24 mouse cellular contexts compared by ENCODE assay signal in genomic region chr1:87792438-87793137, GRCm38 (mm10). TPM values are rescaled to one million over a fixed set of nuclear protein-coding genes. Genes with fewer than 3 reads are reported as not detected.
DNase-seq lines count a peak whose midpoint lies in the region; ATAC-seq and TF ChIP-seq lines count a peak whose summit lies in the region.
"Had no signal": no experiment of that assay in that cellular context is flagged by ENCODE, and none has a peak within 500 bp of the region (broad histone marks: within the 10 kb centered on the region; RNA-seq: fewer than 3 reads in every experiment).

No protein-coding gene starts in this region.

- peak; percentile 18; the same call in 1 of the 2 replicates for ATAC-seq in frontal cortex, adult (ENCODE audit: low TSS enrichment)
- peak; percentile 23 for ATAC-seq in Patski
- ATAC-seq: forebrain, postnatal 0 days; hindbrain, postnatal 0 days; intestine, embryonic 16.5 days; liver, embryonic 12.5 days had no signal

- POLR2A ChIA-PET in Patski (lab: Charles Lee): no interaction called here

- CTCF ChIA-PET in Patski (lab: Charles Lee): interaction anchor here (1.0 to 2.0 kb wide), 2 partner anchors 9 to 25 kb away, joined by 3 to 4 read pairs; no protein-coding TSS in a partner anchor

- H3K79me2 ChIP-seq in macrophage (ENCODE audit: inconsistent target): no peaks in the 10 kb centered on the region; the same call in 1 of the 2 replicates

- H3K27me3 ChIP-seq in Patski: no peaks in the 10 kb centered on the region
- H3K27me3 ChIP-seq: heart, embryonic 12.5 days; kidney, embryonic 15.5 days; liver, embryonic 12.5 days; midbrain, embryonic 12.5 days had no signal

- peak overlapping the region; percentile 75 for H3K27ac ChIP-seq in macrophage
- H3K27ac ChIP-seq: embryonic facial prominence, embryonic 10.5 days; forebrain, embryonic 10.5 days; hindbrain, postnatal 0 days; kidney, embryonic 15.5 days; liver, embryonic 12.5 days; midbrain, embryonic 12.5 days had no signal

- peaks cover 43% of the 10 kb centered on the region for H3K36me3 ChIP-seq in macrophage (ENCODE audit: inconsistent target)

- WGBS in macrophage (ENCODE audit: missing documents): 48% methylated on average over 4 of the region's 4 CpGs

- in situ Hi-C loops in Patski (cut with MboI; ENCODE audit: low pct_unique_long_range_greater_than_20kb): no loop called here

- H3K4me3 ChIP-seq in macrophage (ENCODE audit: inconsistent target): no peak overlapping the region
- H3K4me3 ChIP-seq: embryonic facial prominence, embryonic 10.5 days; forebrain, embryonic 10.5 days; heart, embryonic 12.5 days; kidney, embryonic 15.5 days; liver, embryonic 12.5 days; midbrain, embryonic 12.5 days had no signal

- no peak for TF ChIP-seq CTCF in Patski (IDR thresholded peaks at IDR 0.05)

- no peak for DNase-seq in frontal cortex, postnatal 14 days (ENCODE audit: low spot score in 2 of 2)
- DNase-seq in right cerebral cortex, adult 18-20 months: peak; percentile 19
- no peak for DNase-seq in right cerebral cortex, postnatal 4 days
- DNase-seq in Patski (ENCODE audit: low read depth, low spot score): peak; percentile 58
- no peak for DNase-seq in right cerebral cortex, adult 2 months (ENCODE audit: low spot score in 2 of 2)
- DNase-seq in heart, adult 18-20 months: no peak
- DNase-seq: cerebellum, adult 9-10 months; forebrain, postnatal 0 days; gastrocnemius, postnatal 36 days; heart, postnatal 14 days; lung, adult 18-20 months; lung, postnatal 10 days; right cerebral cortex, postnatal 14 days; spleen, adult 18-20 months had no signal

RNA-seq across cellular contexts. Expression of gene Sag, which starts 10.9 kb away (rescaled TPM):
- 0.19 TPM for polyA plus RNA-seq in Patski (2021)
- 10 to 100 TPM in 16 of 26 experiments, 1 to 10 TPM in 9, under 1 TPM in 1; 0.96 to 24.1 (median 11.8) TPM for total RNA-seq in macrophage (2018; cell fraction: chromatin; rRNA removed)
- total RNA-seq in macrophage (2018; cell fraction: cytosol; rRNA removed): under 1 TPM; 0.11 to 0.80 (median 0.37) TPM
- total RNA-seq in macrophage (2018; cell fraction: nucleus; rRNA removed): 10 to 100 TPM in 1 of 26 experiments, 1 to 10 TPM in 24, under 1 TPM in 1; 0.35 to 12.0 (median 4.4) TPM
- polyA plus RNA-seq in macrophage (2018): 0.50 to 0.83 TPM (median 0.62 TPM) in 3 replicates
- under 1 TPM; 0.15 to 0.33 TPM for total RNA-seq in heart, adult 18-20 months (2021)

RNA-seq across cellular contexts. Expression of gene Atg16l1, which starts 36.9 kb away (rescaled TPM):
- polyA plus RNA-seq in Patski (2021) (39.7 TPM), macrophage (2018) (11.7 to 21.9 TPM (median 21.3 TPM) in 3 replicates)
- total RNA-seq in macrophage (2018; cell fraction: chromatin; rRNA removed): 100 to 1,000 TPM in 23 of 26 experiments, 10 to 100 TPM in 3; 85.9 to 320 (median 236) TPM
- 10 to 100 TPM in 25 of 26 experiments, 1 to 10 TPM in 1; 8.6 to 27.9 (median 18.3) TPM for total RNA-seq in macrophage (2018; cell fraction: cytosol; rRNA removed)
- 100 to 1,000 TPM in 11 of 26 experiments, 10 to 100 TPM in 15; 33.0 to 174 (median 85.8) TPM for total RNA-seq in macrophage (2018; cell fraction: nucleus; rRNA removed)
- 10 to 100 TPM; 27.8 to 32.3 TPM for total RNA-seq in heart, adult 18-20 months (2021)

Comparison
In these comparisons a context has a peak if more than half of its experiments do, and no peak if none do; other contexts are left out.
1. DNase-seq: peak in right cerebral cortex, adult 18-20 months (single experiment) and Patski (single experiment); none in frontal cortex, postnatal 14 days (0 of 2), right cerebral cortex, postnatal 4 days (single experiment), right cerebral cortex, adult 2 months (0 of 2) and heart, adult 18-20 months (0 of 2).